Mouse (Mus musculus) erythroblast, embryonic 14.5 days (primary cell): ENCODE measurements around the gene Ankrd34a.

ENCODE experiments used
- GATA1 ChIP-seq: IDR thresholded peaks from 2 replicates; pipeline ENCODE4 v1.6.1; 2012; ENCODE audit warnings: low read length, inconsistent platforms, mixed read lengths
- TAL1 ChIP-seq: IDR thresholded peaks from 3 replicates; pipeline ENCODE4 v1.6.1; 2012; ENCODE audit warnings: low read length, inconsistent platforms, mixed read lengths

DNA sequence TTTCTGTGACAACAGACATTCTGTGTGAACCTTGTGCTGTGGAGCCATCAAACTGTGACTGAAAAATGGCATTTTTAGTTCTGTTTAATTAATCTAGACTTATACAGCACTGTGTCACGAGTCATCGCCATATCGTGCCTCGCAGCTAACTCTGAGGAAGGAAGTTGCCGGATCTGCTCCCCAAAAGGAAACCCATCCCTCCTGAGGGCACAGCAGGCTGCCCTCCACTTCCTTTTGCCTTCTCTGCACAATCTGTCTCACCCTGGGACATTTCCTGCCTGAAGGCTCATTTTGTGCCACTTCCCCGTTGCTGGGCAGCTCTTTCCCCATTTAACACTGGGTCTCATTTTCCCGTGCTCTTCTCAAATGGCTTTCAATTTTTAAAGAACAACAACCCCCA is 31.8 kb upstream of the Ankrd34a start:
- TF ChIP-seq GATA1 (no peak), TAL1 (no peak)
